Mouse (Mus musculus) layer of hippocampus, adult 2 months (tissue): ENCODE data around the gene Tnk2. TPM values are rescaled to one million over a fixed set of nuclear protein-coding genes. Genes with fewer than 3 reads are reported as not detected.
A peak's percentile ranks its signal among the peaks of the same experiment; 100 is the strongest.

ENCODE experiments used
- DNase-seq, 2 experiments: peaks; one replicate each; pipeline ENCODE4 v3.0.0; 2022; ENCODE audit warnings: low spot score in 2 of 2
- H3K27ac ChIP-seq: fragments of 200-600 bp; 2 replicates; pipeline ENCODE4 v1.8.1; 2022
- H3K4me3 ChIP-seq: fragments of 200-600 bp; 2 replicates; pipeline ENCODE4 v1.8.1; 2022; ENCODE audit warnings: mild to moderate bottlenecking
- CTCF ChIP-seq: fragments of 200-600 bp; conservative IDR thresholded peaks from 2 replicates; pipeline ENCODE4 v1.8.1; 2022; ENCODE audit warnings: antibody characterized with exemption, mild to moderate bottlenecking, moderate library complexity
- total RNA-seq, 2 experiments: library from RNA; stranded (reverse); gene quantifications; 2 replicates each; pipeline ENCODE4 v1.2.3; 2021

Tnk2 gene
- total RNA-seq, 2 experiments from 2014 or later = 210 to 212 TPM

GRCm38 (mm10) chr16:32697665-32698446 is 54.2 kb downstream of the Tnk2 start:
- no peak for DNase-seq
- Histone ChIP-seq H3K27ac (no peak overlapping the region), H3K4me3 (no peak overlapping the region)
- TF ChIP-seq CTCF = no peak

- no peak for DNase-seq
- Histone ChIP-seq H3K27ac (no peak overlapping the region), H3K4me3 (no peak overlapping the region)
- TF ChIP-seq CTCF = no peak
Measured at GRCm38 (mm10) chr16:32698550-32698949, 54.9 kb downstream of the Tnk2 start.

GRCm38 (mm10) chr16:32703312-32703912 is 59.7 kb downstream of the Tnk2 start:
- no peak for DNase-seq
- TF ChIP-seq CTCF = no peak
- Histone ChIP-seq H3K4me3 (no peak overlapping the region), H3K27ac (no peak overlapping the region)

GRCm38 (mm10) chr16:32705606-32706005 is 61.9 kb downstream of the Tnk2 start:
- DNase-seq = no peak
- H3K4me3 ChIP-seq = no peak overlapping the region
- H3K27ac ChIP-seq = no peak overlapping the region
- no peak; the same call in none of the 2 replicates for TF ChIP-seq CTCF

- no peak overlapping the region for H3K27ac ChIP-seq
- no peak for DNase-seq
- H3K4me3 ChIP-seq = no peak overlapping the region
- TF ChIP-seq CTCF = no peak
Measured at GRCm38 (mm10) chr16:32707111-32707823, 63.6 kb downstream of the Tnk2 start.

- no peak overlapping the region for H3K4me3 ChIP-seq
- DNase-seq = peak in 1 of 2 experiments; percentile 30
- no peak overlapping the region for H3K27ac ChIP-seq
- TF ChIP-seq CTCF = no peak
Measured at GRCm38 (mm10) chr16:32707824-32708456, 64.3 kb downstream of the Tnk2 start.

GRCm38 (mm10) chr16:32708457-32709033 is 64.9 kb downstream of the Tnk2 start:
- Histone ChIP-seq H3K4me3 (no peak overlapping the region), H3K27ac (no peak overlapping the region)
- no peak for TF ChIP-seq CTCF
- no peak for DNase-seq

- DNase-seq = no peak
- H3K4me3 ChIP-seq = no peak overlapping the region
- no peak overlapping the region for H3K27ac ChIP-seq
- no peak for TF ChIP-seq CTCF
Measured at GRCm38 (mm10) chr16:32709116-32709515, 65.4 kb downstream of the Tnk2 start.

- Histone ChIP-seq H3K27ac (no peak overlapping the region), H3K4me3 (no peak overlapping the region)
- DNase-seq = no peak
- TF ChIP-seq CTCF = no peak
Measured at GRCm38 (mm10) chr16:32710426-32711070, 66.9 kb downstream of the Tnk2 start.

GRCm38 (mm10) chr16:32712202-32712601 is 68.5 kb downstream of the Tnk2 start:
- Histone ChIP-seq H3K27ac (no peak overlapping the region), H3K4me3 (no peak overlapping the region)
- DNase-seq = no peak
- no peak for TF ChIP-seq CTCF

- DNase-seq = no peak
Measured at GRCm38 (mm10) chr16:32713556-32713955, 69.9 kb downstream of the Tnk2 start.

GRCm38 (mm10) chr16:32715364-32715763 is 71.7 kb downstream of the Tnk2 start:
- no peak for DNase-seq
- H3K4me3 ChIP-seq = no peak overlapping the region
- no peak overlapping the region for H3K27ac ChIP-seq
- TF ChIP-seq CTCF = peak; percentile 74

More at GRCm38 (mm10) chr16:32713556-32713955, 69.9 kb downstream of the Tnk2 start:
- TF ChIP-seq CTCF = no peak
- no peak overlapping the region for H3K4me3 ChIP-seq
- H3K27ac ChIP-seq = no peak overlapping the region
